Mouse (Mus musculus): Measurements from ENCODE around the gene Cmip. TPM values are rescaled to one million over a fixed set of nuclear protein-coding genes. Genes with fewer than 3 reads are reported as not detected.

Gene Cmip
- polyA plus RNA-seq, 1 experiment from 2014 or later, result 106 TPM

- H3K9me3 ChIP-seq (ENCODE audit: control insufficient read depth, low read length), result no peaks in the 10 kb centered on the region
- H3K4me3 ChIP-seq (replicated peaks; ENCODE audit: low read depth, low read length), result no peak overlapping the region
- no peak overlapping the region for H3K9ac ChIP-seq (replicated peaks; ENCODE audit: low read length)
- DNase-seq, result no peak
- H3K4me2 ChIP-seq (ENCODE audit: low read length), result no peak overlapping the region
- H3K27me3 ChIP-seq (ENCODE audit: control insufficient read depth, insufficient read depth, low read length), result no peaks in the 10 kb centered on the region
- H3K4me1 ChIP-seq (ENCODE audit: control insufficient read depth, insufficient read depth, low read length), result peaks cover 17% of the 10 kb centered on the region
- H3K27ac ChIP-seq (replicated peaks; ENCODE audit: low read depth, low read length), result 0 out of 2 replicates have a peak overlapping the region, but pooled peaks have one; percentile 38
- H3K36me3 ChIP-seq (ENCODE audit: control insufficient read depth, insufficient read depth, low read length), result no peaks in the 10 kb centered on the region
- ATAC-seq (ENCODE audit: low FRiP score, low TSS enrichment), result no peak
- WGBS, result 95% methylated on average over 4 of the region's 4 CpGs
These were observed 92.7 kb downstream of the Cmip start for GRCm38 (mm10) chr8:117349541-117349940.

DNA sequence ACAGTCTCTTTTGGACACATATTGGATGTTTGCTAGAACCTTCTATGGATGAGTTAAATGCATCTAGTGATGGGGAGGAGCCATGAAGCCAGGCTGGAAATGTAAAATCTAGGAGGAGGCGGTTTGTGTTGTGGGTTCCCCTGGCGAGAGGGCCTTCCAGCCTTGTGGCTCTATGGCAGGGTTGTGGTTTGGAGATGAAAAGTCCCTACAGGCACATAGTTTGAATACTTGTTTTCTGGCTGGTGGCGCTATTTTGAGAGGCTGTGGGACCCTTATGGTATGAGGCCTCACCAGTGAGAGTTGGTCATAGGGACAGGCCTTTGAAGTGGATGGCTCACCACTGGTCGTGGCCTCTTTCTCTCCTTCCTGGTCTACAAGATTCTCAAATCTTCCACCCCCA lies 95.2 kb downstream of the Cmip start:
- WGBS, result 91% methylated on average over 4 of the region's 4 CpGs
- Histone ChIP-seq H3K4me2 (ENCODE audit: low read length) (no peak overlapping the region), H3K27me3 (ENCODE audit: control insufficient read depth, insufficient read depth, low read length) (no peaks in the 10 kb centered on the region), H3K4me1 (ENCODE audit: control insufficient read depth, insufficient read depth, low read length) (peaks cover 24% of the 10 kb centered on the region), H3K27ac (replicated peaks; ENCODE audit: low read depth, low read length) (no peak overlapping the region), H3K9me3 (ENCODE audit: control insufficient read depth, low read length) (no peaks in the 10 kb centered on the region), H3K36me3 (ENCODE audit: control insufficient read depth, insufficient read depth, low read length) (peaks cover 4% of the 10 kb centered on the region; the same call in 1 of the 2 replicates), H3K4me3 (replicated peaks; ENCODE audit: low read depth, low read length) (no peak overlapping the region), H3K9ac (replicated peaks; ENCODE audit: low read length) (no peak overlapping the region)
- ATAC-seq (ENCODE audit: low FRiP score, low TSS enrichment) (no peak), DNase-seq (no peak)

GRCm38 (mm10) chr8:117355111-117355831 lies 98.4 kb downstream of the Cmip start:
- H3K36me3 ChIP-seq (ENCODE audit: control insufficient read depth, insufficient read depth, low read length), result peaks cover 4% of the 10 kb centered on the region; the same call in 1 of the 2 replicates
- ATAC-seq (ENCODE audit: low FRiP score, low TSS enrichment) (no peak), DNase-seq (peak; percentile 51)
- WGBS, result 74% methylated on average over 12 of the region's 12 CpGs
- 0 out of 2 replicates have a peak, but pooled peaks cover 6% of the 10 kb centered on the region for H3K4me1 ChIP-seq (ENCODE audit: control insufficient read depth, insufficient read depth, low read length)
- no peaks in the 10 kb centered on the region for H3K9me3 ChIP-seq (ENCODE audit: control insufficient read depth, low read length)
- H3K27ac ChIP-seq (replicated peaks; ENCODE audit: low read depth, low read length), result peak overlapping the region; percentile 26; the same call in 1 of the 2 replicates
- H3K9ac ChIP-seq (replicated peaks; ENCODE audit: low read length), result no peak overlapping the region
- no peaks in the 10 kb centered on the region for H3K27me3 ChIP-seq (ENCODE audit: control insufficient read depth, insufficient read depth, low read length)
- H3K4me3 ChIP-seq (replicated peaks; ENCODE audit: low read depth, low read length), result no peak overlapping the region
- no peak overlapping the region for H3K4me2 ChIP-seq (ENCODE audit: low read length)

DNA sequence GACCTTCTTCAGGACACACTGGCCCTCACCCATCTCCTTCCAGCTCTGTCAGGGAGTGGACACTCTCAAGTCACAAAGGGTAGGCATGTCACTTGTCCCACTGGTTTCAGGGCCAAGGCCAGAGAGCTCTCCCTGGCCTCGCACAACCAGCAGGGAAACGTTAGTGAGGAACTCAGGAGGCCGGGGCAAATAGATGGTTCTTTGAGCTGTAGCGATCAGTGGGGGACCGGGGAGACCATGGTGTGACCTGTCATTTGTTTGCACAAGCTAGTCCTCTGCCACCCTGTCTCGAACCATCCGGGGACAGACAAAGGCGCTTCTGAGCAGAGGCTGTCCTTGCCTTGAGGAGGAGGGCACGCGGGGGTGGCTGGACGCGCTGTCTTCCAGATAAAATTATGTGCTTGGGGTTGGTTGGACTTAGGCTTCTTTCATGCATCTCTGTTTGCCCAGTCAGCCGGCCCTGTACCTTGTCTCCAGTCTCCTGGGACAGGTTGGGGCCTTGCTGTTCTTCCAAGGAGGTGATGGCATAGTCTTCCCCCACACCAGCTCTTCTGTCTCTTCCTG lies 99.3 kb downstream of the Cmip start:
- WGBS, result 93% methylated on average over 13 of the region's 13 CpGs
- ATAC-seq (ENCODE audit: low FRiP score, low TSS enrichment), result no peak
- no peaks in the 10 kb centered on the region for H3K27me3 ChIP-seq (ENCODE audit: control insufficient read depth, insufficient read depth, low read length)
- no peak overlapping the region for H3K9ac ChIP-seq (replicated peaks; ENCODE audit: low read length)
- peaks cover 4% of the 10 kb centered on the region; the same call in 1 of the 2 replicates for H3K36me3 ChIP-seq (ENCODE audit: control insufficient read depth, insufficient read depth, low read length)
- H3K4me2 ChIP-seq (ENCODE audit: low read length), result no peak overlapping the region
- 0 out of 2 replicates have a peak, but pooled peaks cover 6% of the 10 kb centered on the region for H3K4me1 ChIP-seq (ENCODE audit: control insufficient read depth, insufficient read depth, low read length)
- no peak for DNase-seq
- no peak overlapping the region for H3K4me3 ChIP-seq (replicated peaks; ENCODE audit: low read depth, low read length)
- no peak overlapping the region for H3K27ac ChIP-seq (replicated peaks; ENCODE audit: low read depth, low read length)
- no peaks in the 10 kb centered on the region for H3K9me3 ChIP-seq (ENCODE audit: control insufficient read depth, low read length)

GRCm38 (mm10) chr8:117357491-117358467 lies 100.9 kb downstream of the Cmip start:
- WGBS, result 95% methylated on average over 16 of the region's 16 CpGs
- Histone ChIP-seq H3K4me2 (ENCODE audit: low read length) (no peak overlapping the region), H3K27ac (replicated peaks; ENCODE audit: low read depth, low read length) (no peak overlapping the region), H3K27me3 (ENCODE audit: control insufficient read depth, insufficient read depth, low read length) (no peaks in the 10 kb centered on the region), H3K4me1 (ENCODE audit: control insufficient read depth, insufficient read depth, low read length) (0 out of 2 replicates have a peak, but pooled peaks cover 6% of the 10 kb centered on the region), H3K36me3 (ENCODE audit: control insufficient read depth, insufficient read depth, low read length) (peaks cover 4% of the 10 kb centered on the region; the same call in 1 of the 2 replicates), H3K4me3 (replicated peaks; ENCODE audit: low read depth, low read length) (no peak overlapping the region), H3K9me3 (ENCODE audit: control insufficient read depth, low read length) (no peaks in the 10 kb centered on the region), H3K9ac (replicated peaks; ENCODE audit: low read length) (no peak overlapping the region)
- no peak for DNase-seq
- no peak for ATAC-seq (ENCODE audit: low FRiP score, low TSS enrichment)

DNA sequence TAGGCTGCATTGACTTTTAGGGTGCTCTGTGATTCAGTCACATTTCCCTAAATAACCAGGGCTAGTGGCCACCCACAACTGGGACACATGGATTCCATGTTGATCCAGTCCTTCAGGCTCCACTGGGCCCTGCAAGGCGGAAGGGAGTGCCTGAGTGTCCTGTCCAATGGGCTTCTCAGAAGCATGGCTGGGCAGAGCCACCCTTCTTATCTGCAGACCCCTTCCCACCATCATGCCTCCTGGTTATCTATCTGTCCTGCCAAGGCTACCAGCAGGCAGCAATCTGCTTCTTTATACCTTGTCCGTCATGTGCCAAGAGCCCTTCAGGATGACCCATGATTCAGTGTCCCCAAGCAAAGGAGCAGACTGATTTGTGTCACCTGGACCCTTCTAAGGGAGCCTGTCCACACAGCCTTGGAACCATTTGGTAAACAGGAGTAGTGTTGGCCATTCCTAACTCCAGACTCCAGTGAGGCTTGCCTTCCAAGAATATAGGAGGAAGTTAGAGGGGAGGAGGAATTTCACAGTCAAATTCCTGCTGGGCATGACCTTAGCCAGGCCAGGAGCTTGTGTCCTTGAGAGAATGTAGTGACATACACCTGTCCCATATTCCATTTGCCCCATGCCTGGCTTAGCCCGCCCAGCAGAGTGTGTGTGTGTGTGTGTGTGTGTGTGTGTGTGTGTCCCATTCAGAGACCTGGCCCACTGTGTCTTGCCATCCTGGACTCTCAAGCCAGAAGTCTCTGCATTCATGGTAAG lies 103.5 kb downstream of the Cmip start:
- DNase-seq (no peak), ATAC-seq (ENCODE audit: low FRiP score, low TSS enrichment) (no peak)
- Histone ChIP-seq H3K4me3 (replicated peaks; ENCODE audit: low read depth, low read length) (no peak overlapping the region), H3K9ac (replicated peaks; ENCODE audit: low read length) (no peak overlapping the region), H3K4me1 (ENCODE audit: control insufficient read depth, insufficient read depth, low read length) (0 out of 2 replicates have a peak, but pooled peaks cover 4% of the 10 kb centered on the region), H3K4me2 (ENCODE audit: low read length) (no peak overlapping the region), H3K9me3 (ENCODE audit: control insufficient read depth, low read length) (no peaks in the 10 kb centered on the region), H3K27me3 (ENCODE audit: control insufficient read depth, insufficient read depth, low read length) (no peaks in the 10 kb centered on the region), H3K27ac (replicated peaks; ENCODE audit: low read depth, low read length) (no peak overlapping the region), H3K36me3 (ENCODE audit: control insufficient read depth, insufficient read depth, low read length) (peaks cover 4% of the 10 kb centered on the region; the same call in 1 of the 2 replicates)
- 92% methylated on average over 3 of the region's 3 CpGs for WGBS

DNA sequence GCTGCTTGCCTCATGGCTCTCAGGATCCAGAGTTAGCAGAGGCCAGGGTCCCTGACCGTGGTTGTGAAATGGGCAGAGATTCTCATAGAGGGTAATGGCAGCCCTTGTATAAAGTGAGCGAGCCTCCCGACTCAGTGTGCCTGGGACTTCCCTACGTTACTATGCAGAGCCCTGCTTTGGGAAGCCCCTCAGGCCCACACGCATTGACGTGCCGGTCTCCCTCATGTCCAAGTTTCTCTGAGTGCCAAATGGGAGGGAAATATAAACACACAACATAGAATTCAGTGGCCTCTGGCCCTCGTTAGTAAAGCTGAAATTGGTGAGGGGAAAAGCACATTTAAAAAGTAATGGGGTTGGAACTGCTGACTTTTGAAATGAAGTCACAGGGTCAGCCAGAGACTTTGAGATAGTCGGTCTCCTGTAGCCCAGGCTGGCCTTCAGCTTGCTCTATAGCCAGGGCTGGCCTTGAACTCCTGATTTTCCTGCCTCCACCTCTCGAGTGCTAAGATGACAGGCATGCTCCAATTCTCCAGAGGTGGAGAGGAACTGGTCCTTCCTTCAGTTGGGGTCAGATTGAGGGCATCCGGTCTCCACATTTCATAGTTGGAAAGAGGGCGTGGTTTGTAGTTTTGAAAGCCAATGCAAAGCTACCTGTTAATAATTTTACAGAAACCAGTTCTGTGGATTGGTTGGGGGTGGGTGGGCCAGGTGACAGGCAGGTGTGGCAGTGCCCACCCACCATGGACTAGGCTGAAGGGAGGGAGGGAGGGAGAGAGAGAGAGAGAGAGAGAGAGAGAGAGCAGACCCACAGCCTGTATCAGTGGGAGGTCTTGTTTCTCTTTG lies 105.0 kb downstream of the Cmip start:
- Histone ChIP-seq H3K36me3 (ENCODE audit: control insufficient read depth, insufficient read depth, low read length) (no peaks in the 10 kb centered on the region), H3K27me3 (ENCODE audit: control insufficient read depth, insufficient read depth, low read length) (no peaks in the 10 kb centered on the region), H3K9ac (replicated peaks; ENCODE audit: low read length) (no peak overlapping the region), H3K9me3 (ENCODE audit: control insufficient read depth, low read length) (no peaks in the 10 kb centered on the region), H3K4me2 (ENCODE audit: low read length) (no peak overlapping the region), H3K4me3 (replicated peaks; ENCODE audit: low read depth, low read length) (no peak overlapping the region), H3K27ac (replicated peaks; ENCODE audit: low read depth, low read length) (no peak overlapping the region), H3K4me1 (ENCODE audit: control insufficient read depth, insufficient read depth, low read length) (0 out of 2 replicates have a peak, but pooled peaks cover 3% of the 10 kb centered on the region)
- 83% methylated on average over 12 of the region's 12 CpGs for WGBS
- ATAC-seq (ENCODE audit: low FRiP score, low TSS enrichment) (no peak), DNase-seq (no peak)
